Mouse (Mus musculus) liver (tissue): ENCODE measurements around the gene Vamp2.

Source experiments
- DNase-seq: peaks from one replicate; pipeline ENCODE4 v3.0.0-alpha.2; 2020; ENCODE audit warnings: mixed read lengths

The Vamp2 gene

DNA sequence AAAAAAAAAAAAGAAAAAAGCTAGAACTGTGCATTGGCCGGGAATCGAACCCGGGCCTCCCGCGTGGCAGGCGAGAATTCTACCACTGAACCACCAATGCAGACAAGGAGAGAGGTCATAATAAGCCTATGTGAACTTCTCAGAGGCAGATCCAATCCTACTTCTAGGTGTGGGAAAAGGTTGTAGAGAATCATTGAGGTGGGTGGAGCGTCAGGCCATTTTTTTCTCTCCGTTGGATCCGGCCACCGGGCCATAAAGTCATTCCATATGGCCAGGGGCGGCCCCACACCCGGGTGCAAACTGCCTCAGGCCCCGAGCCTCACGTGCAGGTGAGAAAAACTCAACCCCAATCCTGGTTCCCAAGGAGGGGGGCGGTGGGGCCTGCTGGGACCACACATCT, 30.5 kb downstream of the Vamp2 start:
- DNase-seq = peak; percentile 85

- no peak for DNase-seq
Observed at GRCm38 (mm10) chr11:69119446-69120155, 31.3 kb downstream of the Vamp2 start.

DNA sequence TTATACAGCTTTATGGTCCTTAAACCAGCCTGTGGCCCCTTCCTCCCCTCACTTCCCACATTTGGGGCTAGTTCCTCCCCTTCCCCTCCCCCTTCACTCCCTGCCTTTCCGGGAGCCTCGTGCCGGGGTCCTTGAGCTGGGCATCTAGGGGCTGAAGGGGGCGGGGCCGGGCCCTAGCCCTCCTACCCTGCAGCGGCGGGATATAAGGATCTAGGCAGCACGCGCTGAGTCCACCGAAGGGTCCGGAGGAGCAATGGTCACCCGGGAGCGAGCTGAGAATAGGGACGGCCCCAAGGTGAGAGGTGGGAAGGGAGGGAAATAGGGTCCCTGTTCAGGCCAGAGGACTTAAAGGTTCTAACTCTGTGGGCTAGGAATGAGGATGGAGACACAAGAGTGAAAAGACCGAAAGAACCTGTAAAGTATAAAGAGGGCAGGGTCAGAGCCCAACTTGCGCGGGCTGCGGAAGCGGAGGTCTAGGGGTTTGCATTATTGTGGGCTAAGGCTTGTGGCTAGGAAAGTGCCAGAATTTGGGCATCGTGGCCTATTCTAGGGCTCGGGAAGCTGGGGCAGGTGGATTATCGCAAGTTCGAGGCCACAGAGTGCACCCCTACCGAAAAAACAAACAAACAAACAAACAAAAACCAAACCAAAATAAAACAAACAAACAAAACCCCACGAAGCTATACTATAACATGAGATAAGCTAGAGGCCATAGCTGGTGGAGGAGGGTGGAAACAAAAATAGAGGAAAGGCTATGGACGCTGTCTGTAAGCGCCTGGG, 32.1 kb downstream of the Vamp2 start, which contains the start of gene Hes7:
Gene Hes7, plus strand, starts transcription at position 184 of the 780 bp plus-strand sequence.
- DNase-seq = peak; percentile 28

GRCm38 (mm10) chr11:69121001-69121740, 32.9 kb downstream of the Vamp2 start:
- DNase-seq = peak; percentile 37

GRCm38 (mm10) chr11:69121741-69122335, 33.5 kb downstream of the Vamp2 start:
- DNase-seq = no peak

GRCm38 (mm10) chr11:69122336-69122951, 34.2 kb downstream of the Vamp2 start, which contains the start of gene 9130213A22Rik:
Gene 9130213A22Rik (minus strand): TSS chr11:69122589.
- DNase-seq = peak; percentile 87

GRCm38 (mm10) chr11:69123056-69123692, 34.9 kb downstream of the Vamp2 start:
- DNase-seq = peak; percentile 92

DNA sequence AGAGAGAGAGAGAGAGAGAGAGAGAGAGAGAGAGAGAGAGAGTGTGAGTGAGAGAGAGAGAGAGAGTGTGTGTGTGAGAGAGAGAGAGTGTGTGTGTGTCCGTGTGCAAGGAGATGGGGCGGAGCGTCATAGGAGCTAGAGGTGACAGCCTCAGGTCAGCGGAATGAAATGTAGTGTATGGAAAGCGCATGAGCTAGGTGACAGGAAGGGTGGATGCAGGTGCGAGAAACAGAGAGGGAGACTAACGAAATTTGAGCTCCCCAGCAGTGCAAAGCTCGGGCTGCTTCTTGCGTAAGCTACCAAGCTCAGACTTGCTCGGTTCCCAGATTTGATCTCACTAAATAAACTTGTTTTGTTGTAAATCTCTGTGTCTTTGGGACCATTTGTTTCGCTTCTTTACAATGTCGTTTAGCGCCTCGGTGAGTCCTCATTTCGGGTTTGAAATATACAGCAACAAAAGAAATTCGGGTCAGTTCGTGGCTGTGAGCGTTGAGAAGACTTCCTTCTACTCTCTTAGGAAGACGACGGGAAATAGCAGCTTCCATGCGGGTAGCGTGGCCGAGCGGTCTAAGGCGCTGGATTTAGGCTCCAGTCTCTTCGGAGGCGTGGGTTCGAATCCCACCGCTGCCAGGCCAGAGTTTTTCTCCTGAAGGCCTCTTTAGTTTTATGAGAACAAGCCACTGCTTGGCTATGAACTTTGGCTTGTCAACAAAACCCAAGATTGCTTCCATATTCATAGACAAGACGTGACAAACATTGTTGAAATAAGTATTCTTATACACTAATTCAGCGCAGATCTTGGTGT, 35.6 kb downstream of the Vamp2 start:
- DNase-seq = peak; percentile 94

DNA sequence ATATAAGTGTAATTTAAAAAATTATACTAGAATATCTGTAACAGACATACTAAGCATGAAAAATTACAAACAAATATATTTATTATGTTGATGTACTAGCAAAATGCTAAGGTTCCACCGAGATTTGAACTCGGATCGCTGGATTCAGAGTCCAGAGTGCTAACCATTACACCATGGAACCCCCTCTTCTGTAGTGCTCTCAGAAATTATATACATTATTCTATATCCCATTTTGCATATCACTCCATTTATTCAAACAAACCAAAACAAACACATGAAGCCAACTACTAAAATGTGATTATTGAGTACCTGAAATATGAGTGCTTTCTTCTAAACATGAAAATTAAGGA, 36.2 kb downstream of the Vamp2 start:
- DNase-seq = peak; percentile 77

- DNase-seq = peak; percentile 85
Observed at GRCm38 (mm10) chr11:69125041-69125851, 37.0 kb downstream of the Vamp2 start.

DNA sequence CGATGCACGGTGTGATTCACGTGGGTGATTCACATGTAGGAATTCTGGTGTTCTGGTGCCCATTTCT, 37.4 kb downstream of the Vamp2 start, which contains the start of gene Aloxe3:
Gene Aloxe3, plus strand, starts transcription at position 45 of the 67 bp plus-strand sequence.
- DNase-seq = no peak

DNA sequence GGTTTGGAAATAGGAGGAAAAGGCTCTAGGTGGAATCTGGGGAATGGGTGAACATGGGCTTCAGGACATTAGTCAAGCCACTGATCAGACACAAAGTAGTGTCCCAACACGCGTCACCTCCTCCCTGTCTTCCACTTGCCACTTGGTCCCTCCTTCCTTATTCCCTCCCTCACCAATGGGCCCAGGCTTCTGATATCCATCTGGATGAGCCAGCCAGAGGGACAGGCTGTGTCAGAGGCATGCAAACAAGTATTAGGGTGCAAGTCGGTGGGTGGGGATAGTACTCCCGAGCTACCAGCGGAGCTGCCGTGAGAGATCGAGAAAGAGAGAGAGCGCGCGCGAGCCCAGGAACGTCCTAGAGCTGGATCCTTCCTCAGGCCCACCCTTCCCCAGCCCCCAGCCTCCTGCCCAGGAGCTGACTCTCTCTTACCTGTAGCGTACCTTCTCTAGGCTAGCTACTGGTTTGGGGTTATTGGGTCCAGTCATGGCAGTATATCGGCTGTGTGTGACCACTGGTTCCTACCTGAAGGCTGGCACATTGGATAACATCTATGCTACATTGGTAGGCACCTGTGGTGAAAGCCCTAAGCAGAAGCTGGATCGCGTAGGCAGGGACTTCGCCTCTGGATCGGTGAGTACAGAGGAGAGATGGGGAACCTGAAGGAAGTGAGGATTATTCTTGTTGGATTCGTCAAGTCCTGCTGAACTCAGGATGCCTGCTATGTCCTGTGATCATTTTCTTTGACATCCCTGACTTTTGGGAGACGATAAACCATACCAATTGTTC, 37.8 kb downstream of the Vamp2 start:
- peak; percentile 26 for DNase-seq

DNA sequence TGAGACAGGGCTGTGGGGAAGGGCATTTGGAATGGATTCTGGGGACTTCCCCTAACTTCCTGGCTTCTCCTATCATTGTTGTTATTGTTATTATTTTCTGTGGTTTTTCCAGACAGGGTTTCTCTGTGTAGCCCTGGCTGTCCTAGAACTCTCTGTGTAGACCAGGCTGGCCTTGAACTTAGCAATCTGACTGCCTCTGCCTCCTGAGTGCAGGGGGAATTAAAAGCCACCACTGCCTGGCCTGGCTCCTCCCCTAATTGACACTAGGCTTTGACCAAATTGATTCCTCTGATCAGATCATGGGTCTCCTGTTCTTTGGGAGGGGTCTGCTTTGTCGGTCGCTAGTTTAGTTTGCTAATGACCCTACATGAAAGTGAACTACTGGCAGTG, 38.4 kb downstream of the Vamp2 start:
- DNase-seq = no peak

GRCm38 (mm10) chr11:69128426-69129122, 40.3 kb downstream of the Vamp2 start:
- no peak for DNase-seq

DNA sequence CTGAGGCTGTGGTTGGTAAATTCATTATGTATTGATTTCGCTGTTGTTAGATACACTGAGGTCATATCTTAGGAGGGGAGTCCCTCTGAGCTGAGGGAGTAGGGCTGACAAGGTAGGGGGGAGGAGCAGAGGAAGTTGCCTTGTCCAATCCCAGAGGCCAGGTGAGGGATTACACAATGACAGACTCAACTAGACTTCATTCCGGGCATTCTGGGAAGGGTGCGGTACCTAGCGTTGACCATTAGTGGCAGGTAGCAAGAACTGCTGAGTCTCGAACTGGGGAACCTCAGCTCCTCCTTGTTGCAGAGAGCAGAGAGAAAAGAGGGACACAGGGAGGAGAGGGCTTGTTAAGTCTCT, 45.3 kb downstream of the Vamp2 start:
- DNase-seq = no peak

DNA sequence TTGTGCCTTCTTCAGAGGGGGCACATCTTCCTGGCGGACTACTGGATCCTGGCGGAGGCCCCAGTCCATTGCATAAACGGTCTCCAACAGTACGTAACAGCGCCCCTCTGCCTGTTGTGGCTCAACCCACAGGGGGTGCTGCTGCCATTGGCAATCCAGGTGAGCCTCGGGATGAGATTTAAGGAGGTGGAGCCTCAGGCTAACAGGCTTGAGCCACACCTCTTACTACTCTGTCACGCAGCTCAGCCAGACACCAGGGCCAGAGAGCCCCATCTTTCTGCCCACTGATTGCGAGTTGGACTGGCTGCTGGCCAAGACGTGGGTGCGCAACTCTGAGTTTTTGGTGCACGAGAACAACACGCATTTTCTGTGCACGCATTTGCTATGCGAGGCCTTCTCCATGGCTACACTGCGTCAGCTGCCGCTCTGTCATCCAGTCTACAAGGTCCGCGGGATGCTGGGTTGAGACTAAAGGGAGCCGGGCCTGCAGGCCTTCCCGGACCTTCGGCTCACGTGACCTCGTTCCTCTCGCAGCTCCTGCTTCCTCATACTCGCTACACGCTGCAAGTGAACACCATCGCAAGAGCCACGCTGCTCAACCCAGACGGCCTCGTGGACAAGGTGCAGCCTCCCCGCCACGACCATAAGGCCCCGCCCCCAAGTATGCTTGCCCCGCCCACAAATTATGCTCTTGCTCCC, 45.8 kb downstream of the Vamp2 start:
- peak; percentile 63 for DNase-seq

- no peak for DNase-seq
Observed at GRCm38 (mm10) chr11:69134622-69134968, 46.3 kb downstream of the Vamp2 start.

DNA sequence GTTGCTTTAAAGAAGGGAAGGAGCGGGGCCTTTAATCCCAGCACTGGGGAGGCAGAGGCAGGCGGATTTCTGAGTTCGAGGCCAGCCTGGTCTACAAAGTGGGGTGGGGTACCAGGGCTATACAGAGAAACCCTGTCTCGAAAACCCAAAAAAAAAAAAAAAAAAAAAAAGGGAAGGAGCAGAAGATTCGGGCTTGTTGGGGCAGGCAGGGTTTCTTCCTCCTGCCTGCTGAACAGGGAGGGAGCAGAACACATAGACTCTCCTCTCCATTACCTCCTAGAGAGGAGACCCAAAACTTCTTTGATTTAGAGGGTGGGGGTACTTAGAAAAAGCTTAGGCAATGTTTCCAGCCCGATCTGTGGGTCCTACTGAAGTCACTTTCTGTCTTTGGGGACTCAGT, 47.1 kb downstream of the Vamp2 start:
- no peak for DNase-seq
